Mouse (Mus musculus): ENCODE results near the gene Kif26b. TPM values are rescaled to one million over a fixed set of nuclear protein-coding genes. Genes with fewer than 3 reads are reported as not detected.

Gene Kif26b
- polyA plus RNA-seq, 1 experiment from 2014 or later = 13.5 TPM

GRCm38 (mm10) chr1:178725536-178725935 is 196.6 kb downstream of the Kif26b start:
- no peaks in the 10 kb centered on the region for H3K9me3 ChIP-seq
- no peak for DNase-seq (ENCODE audit: low spot score)
- 0 out of 2 replicates have a peak, but pooled peaks cover 2% of the 10 kb centered on the region for H3K36me3 ChIP-seq
- no peaks in the 10 kb centered on the region for H3K27me3 ChIP-seq (ENCODE audit: insufficient read depth, poor library complexity, severe bottlenecking)
- H3K4me3 ChIP-seq = no peak overlapping the region
- no peak overlapping the region for H3K27ac ChIP-seq
- 66% methylated on average over 3 of the region's 3 CpGs for WGBS
- 0 out of 2 replicates have a peak, but pooled peaks cover 12% of the 10 kb centered on the region for H3K4me1 ChIP-seq

- H3K27me3 ChIP-seq (ENCODE audit: insufficient read depth, poor library complexity, severe bottlenecking) = no peaks in the 10 kb centered on the region
- peaks cover 7% of the 10 kb centered on the region for H3K36me3 ChIP-seq
- WGBS = 87% methylated on average over 6 of the region's 6 CpGs
- no peaks in the 10 kb centered on the region for H3K9me3 ChIP-seq
- peaks cover 23% of the 10 kb centered on the region for H3K4me1 ChIP-seq
- no peak overlapping the region for H3K27ac ChIP-seq
- no peak for DNase-seq (ENCODE audit: low spot score)
- H3K4me3 ChIP-seq = no peak overlapping the region
Observed at GRCm38 (mm10) chr1:178728256-178728655, 199.3 kb downstream of the Kif26b start.

GRCm38 (mm10) chr1:178730271-178730670 is 201.3 kb downstream of the Kif26b start:
- Histone ChIP-seq H3K27me3 (ENCODE audit: insufficient read depth, poor library complexity, severe bottlenecking) (no peaks in the 10 kb centered on the region), H3K4me3 (no peak overlapping the region), H3K4me1 (peaks cover 27% of the 10 kb centered on the region), H3K9me3 (no peaks in the 10 kb centered on the region), H3K36me3 (peaks cover 7% of the 10 kb centered on the region), H3K27ac (no peak overlapping the region)
- 94% methylated on average over 3 of the region's 3 CpGs for WGBS
- no peak for DNase-seq (ENCODE audit: low spot score)

DNA sequence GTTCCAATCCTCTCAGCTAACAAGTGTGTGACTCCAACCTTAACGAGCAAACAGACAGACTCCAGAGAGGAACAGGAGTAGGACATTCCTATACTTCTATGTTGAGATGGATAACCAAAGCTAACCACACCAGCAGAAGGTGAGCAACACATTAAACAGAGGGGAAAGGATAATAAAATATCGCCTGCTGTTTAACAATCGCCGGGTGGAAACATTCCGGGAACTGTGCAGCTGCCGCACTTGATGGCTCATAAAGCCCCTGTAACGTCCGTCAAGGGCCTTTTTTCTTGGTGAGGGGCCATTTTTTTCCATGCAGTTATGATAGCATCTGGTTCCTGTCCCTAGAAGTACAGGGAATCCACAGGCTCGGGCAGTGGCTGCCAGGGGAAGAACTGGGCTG is 204.1 kb downstream of the Kif26b start:
- Histone ChIP-seq H3K9me3 (no peaks in the 10 kb centered on the region), H3K36me3 (peaks cover 5% of the 10 kb centered on the region), H3K27ac (peak overlapping the region; percentile 17; the same call in 1 of the 2 replicates), H3K4me3 (no peak overlapping the region), H3K27me3 (ENCODE audit: insufficient read depth, poor library complexity, severe bottlenecking) (no peaks in the 10 kb centered on the region), H3K4me1 (peaks cover 23% of the 10 kb centered on the region)
- WGBS = 59% methylated on average over 9 of the region's 9 CpGs
- no peak for DNase-seq (ENCODE audit: low spot score)

DNA sequence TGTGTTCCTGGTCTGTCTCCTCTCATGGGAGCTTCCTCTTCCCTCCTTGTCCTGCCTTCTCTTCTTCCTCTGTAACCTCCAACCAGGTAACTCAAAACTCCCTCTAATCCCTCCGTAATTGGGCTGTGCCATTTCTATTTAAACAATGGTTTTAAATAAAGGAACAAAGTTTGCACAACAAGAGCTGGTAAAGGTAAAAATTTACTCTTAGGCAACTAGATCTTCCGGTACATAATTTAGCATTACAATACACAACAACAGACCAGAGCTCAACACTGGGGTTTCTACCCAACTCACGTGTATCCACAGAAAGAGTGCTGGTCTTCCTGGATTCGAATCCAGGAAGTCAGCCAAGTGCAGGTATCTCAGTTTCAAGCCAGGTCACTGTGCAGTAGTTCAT is 205.7 kb downstream of the Kif26b start:
- Histone ChIP-seq H3K27ac (no peak overlapping the region), H3K36me3 (peaks cover 5% of the 10 kb centered on the region), H3K9me3 (no peaks in the 10 kb centered on the region), H3K27me3 (ENCODE audit: insufficient read depth, poor library complexity, severe bottlenecking) (no peaks in the 10 kb centered on the region), H3K4me3 (no peak overlapping the region), H3K4me1 (peaks cover 23% of the 10 kb centered on the region)
- DNase-seq (ENCODE audit: low spot score) = no peak
- WGBS = 81% methylated on average over 4 of the region's 4 CpGs

GRCm38 (mm10) chr1:178736931-178737330 is 208.0 kb downstream of the Kif26b start:
- Histone ChIP-seq H3K4me1 (peaks cover 24% of the 10 kb centered on the region), H3K9me3 (no peaks in the 10 kb centered on the region), H3K27ac (no peak overlapping the region), H3K4me3 (no peak overlapping the region), H3K36me3 (no peaks in the 10 kb centered on the region), H3K27me3 (ENCODE audit: insufficient read depth, poor library complexity, severe bottlenecking) (no peaks in the 10 kb centered on the region)
- 77% methylated on average over 2 of the region's 2 CpGs for WGBS
- no peak for DNase-seq (ENCODE audit: low spot score)

DNA sequence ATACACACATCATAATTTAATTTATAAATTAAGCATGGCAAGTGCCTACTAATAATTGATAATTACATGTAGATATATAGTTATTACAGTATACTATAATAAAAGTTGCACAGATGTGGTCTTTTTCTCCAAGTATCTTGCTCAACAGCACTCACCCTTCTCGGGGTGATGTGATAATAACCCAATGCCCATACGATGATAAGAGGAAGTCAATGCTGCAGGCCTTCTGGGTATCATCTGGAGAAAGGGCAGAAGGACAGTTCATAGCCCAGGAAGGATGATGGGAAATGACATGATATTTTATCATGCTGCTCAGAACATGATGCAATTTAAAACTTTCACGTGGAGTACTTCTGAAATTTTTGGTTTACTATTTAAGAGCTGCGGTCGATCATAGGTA is 214.9 kb downstream of the Kif26b start:
- peaks cover 5% of the 10 kb centered on the region; the same call in 1 of the 2 replicates for H3K36me3 ChIP-seq
- H3K4me3 ChIP-seq = no peak overlapping the region
- DNase-seq (ENCODE audit: low spot score) = no peak
- H3K9me3 ChIP-seq = no peaks in the 10 kb centered on the region
- H3K4me1 ChIP-seq = peaks cover 6% of the 10 kb centered on the region; the same call in 1 of the 2 replicates
- 79% methylated on average over 5 of the region's 5 CpGs for whole genome bisulfite sequencing
- no peaks in the 10 kb centered on the region for H3K27me3 ChIP-seq (ENCODE audit: insufficient read depth, poor library complexity, severe bottlenecking)
- no peak overlapping the region for H3K27ac ChIP-seq

- WGBS = 63% methylated on average over 7 of the region's 7 CpGs
- no peak overlapping the region; the same call in 1 of the 2 replicates for H3K27ac ChIP-seq
Observed at GRCm38 (mm10) chr1:178744526-178744925, 215.6 kb downstream of the Kif26b start.

DNA sequence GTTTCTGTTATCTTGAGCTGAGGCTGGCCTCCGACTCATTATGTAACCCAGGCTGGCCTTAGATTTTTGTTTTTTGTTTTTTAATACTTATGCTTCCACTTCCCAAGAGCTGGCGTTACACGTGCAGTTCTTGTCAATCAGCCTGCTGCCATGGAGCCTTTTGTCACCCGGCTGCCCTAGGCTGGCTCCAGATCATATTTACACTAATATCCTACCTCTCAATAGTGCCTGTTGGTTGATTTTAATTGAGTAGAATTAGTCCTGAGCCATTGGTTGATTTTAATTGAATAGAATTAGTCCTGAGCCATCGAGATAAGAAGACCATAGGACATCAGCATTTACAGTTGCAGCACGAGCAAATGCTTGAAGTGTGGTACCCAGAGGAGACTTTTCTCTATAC is 216.0 kb downstream of the Kif26b start:
- Histone ChIP-seq H3K9me3 (no peaks in the 10 kb centered on the region), H3K36me3 (peaks cover 7% of the 10 kb centered on the region; the same call in 1 of the 2 replicates), H3K4me1 (peaks cover 6% of the 10 kb centered on the region; the same call in 1 of the 2 replicates), H3K27me3 (ENCODE audit: insufficient read depth, poor library complexity, severe bottlenecking) (no peaks in the 10 kb centered on the region), H3K27ac (no peak overlapping the region), H3K4me3 (no peak overlapping the region)
- DNase-seq (ENCODE audit: low spot score) = no peak
- 78% methylated on average over 6 of the region's 6 CpGs for WGBS

More at GRCm38 (mm10) chr1:178744526-178744925, 215.6 kb downstream of the Kif26b start:
- H3K27me3 ChIP-seq (ENCODE audit: insufficient read depth, poor library complexity, severe bottlenecking) = no peaks in the 10 kb centered on the region
- peaks cover 6% of the 10 kb centered on the region; the same call in 1 of the 2 replicates for H3K4me1 ChIP-seq
- no peaks in the 10 kb centered on the region for H3K9me3 ChIP-seq
- H3K4me3 ChIP-seq = no peak overlapping the region
- peaks cover 7% of the 10 kb centered on the region; the same call in 1 of the 2 replicates for H3K36me3 ChIP-seq
- no peak for DNase-seq (ENCODE audit: low spot score)

DNA sequence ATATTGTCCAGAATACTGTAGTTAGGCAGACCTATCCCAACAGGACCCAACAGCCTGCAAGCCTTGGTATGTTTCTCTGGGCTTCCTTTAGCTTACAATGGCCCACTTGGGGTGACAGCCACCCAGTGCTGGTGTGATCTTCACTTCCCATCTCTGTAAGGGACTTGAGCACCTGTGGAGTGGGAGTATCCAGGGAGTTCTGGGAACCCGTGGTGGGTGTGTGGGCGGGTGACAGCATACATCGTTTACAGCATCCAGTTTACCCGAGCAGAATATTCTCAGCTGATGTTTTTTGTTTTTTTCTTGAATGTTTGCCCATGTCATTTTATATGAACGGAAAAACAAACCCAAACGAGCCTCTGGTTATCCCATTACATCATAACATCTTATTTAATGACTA is 216.5 kb downstream of the Kif26b start:
- Histone ChIP-seq H3K27me3 (ENCODE audit: insufficient read depth, poor library complexity, severe bottlenecking) (no peaks in the 10 kb centered on the region), H3K9me3 (no peaks in the 10 kb centered on the region), H3K36me3 (peaks cover 7% of the 10 kb centered on the region; the same call in 1 of the 2 replicates), H3K4me1 (peaks cover 6% of the 10 kb centered on the region; the same call in 1 of the 2 replicates), H3K4me3 (no peak overlapping the region), H3K27ac (no peak overlapping the region)
- no peak for DNase-seq (ENCODE audit: low spot score)
- 80% methylated on average over 6 of the region's 6 CpGs for WGBS

- peaks cover 9% of the 10 kb centered on the region; the same call in 1 of the 2 replicates for H3K36me3 ChIP-seq
- WGBS = 82% methylated on average over 13 of the region's 13 CpGs
- no peak overlapping the region for H3K4me3 ChIP-seq
- H3K4me1 ChIP-seq = peaks cover 4% of the 10 kb centered on the region; the same call in 1 of the 2 replicates
- no peak for DNase-seq (ENCODE audit: low spot score)
- no peaks in the 10 kb centered on the region for H3K9me3 ChIP-seq
- no peaks in the 10 kb centered on the region for H3K27me3 ChIP-seq (ENCODE audit: insufficient read depth, poor library complexity, severe bottlenecking)
- no peak overlapping the region for H3K27ac ChIP-seq
Observed at GRCm38 (mm10) chr1:178747279-178748221, 218.6 kb downstream of the Kif26b start.

- Histone ChIP-seq H3K27me3 (ENCODE audit: insufficient read depth, poor library complexity, severe bottlenecking) (no peaks in the 10 kb centered on the region), H3K36me3 (peaks cover 16% of the 10 kb centered on the region; the same call in 1 of the 2 replicates), H3K27ac (no peak overlapping the region), H3K4me3 (no peak overlapping the region), H3K9me3 (no peaks in the 10 kb centered on the region), H3K4me1 (peaks cover 4% of the 10 kb centered on the region; the same call in 1 of the 2 replicates)
- no peak for DNase-seq (ENCODE audit: low spot score)
- 81% methylated on average over 7 of the region's 7 CpGs for WGBS
Observed at GRCm38 (mm10) chr1:178748222-178748600, 219.3 kb downstream of the Kif26b start.

GRCm38 (mm10) chr1:178748617-178749016 is 219.7 kb downstream of the Kif26b start:
- no peaks in the 10 kb centered on the region for H3K27me3 ChIP-seq (ENCODE audit: insufficient read depth, poor library complexity, severe bottlenecking)
- H3K4me3 ChIP-seq = no peak overlapping the region
- no peak for DNase-seq (ENCODE audit: low spot score)
- H3K36me3 ChIP-seq = peaks cover 18% of the 10 kb centered on the region; the same call in 1 of the 2 replicates
- 78% methylated on average over 1 of the region's 1 CpGs for WGBS
- H3K4me1 ChIP-seq = peaks cover 4% of the 10 kb centered on the region; the same call in 1 of the 2 replicates
- H3K9me3 ChIP-seq = no peaks in the 10 kb centered on the region
- H3K27ac ChIP-seq = no peak overlapping the region

All from heart, embryonic 10.5 days (tissue).